8 mouse cellular contexts compared by ENCODE assay signal in genomic region chr5:137738516-137738915, GRCm38 (mm10). TPM values are rescaled to one million over a fixed set of nuclear protein-coding genes. Genes with fewer than 3 reads are reported as not detected.
A peak's percentile ranks its signal among the peaks of the same experiment; 100 is the strongest.
DNase-seq lines count a peak whose midpoint lies in the region; ATAC-seq lines count a peak whose summit lies in the region.

No protein-coding gene starts in this region.

- no peaks in the 10 kb centered on the region for H3K27me3 ChIP-seq in embryonic facial prominence, embryonic 13.5 days
- no peaks in the 10 kb centered on the region for H3K27me3 ChIP-seq in midbrain, embryonic 11.5 days (ENCODE audit: control insufficient read depth, insufficient read depth, low read length)

- no peak for ATAC-seq in embryonic facial prominence, embryonic 13.5 days (ENCODE audit: insufficient number of reproducible peaks, insufficient read depth, low FRiP score, low TSS enrichment, low read depth)
- no peak for ATAC-seq in midbrain, embryonic 11.5 days (ENCODE audit: low FRiP score)
- no peak for ATAC-seq in granulocyte monocyte progenitor cell, adult 5-6 weeks (replicated peaks; ENCODE audit: poor library complexity, severe bottlenecking)

- 0 out of 2 replicates have a peak overlapping the region, but pooled peaks have one; percentile 92 for H3K4me2 ChIP-seq in embryonic facial prominence, embryonic 13.5 days
- H3K4me2 ChIP-seq in midbrain, embryonic 11.5 days, result peak overlapping the region; percentile 94; the same call in 1 of the 2 replicates

- WGBS in embryonic facial prominence, embryonic 13.5 days, result 44% methylated on average over 5 of the region's 5 CpGs
- WGBS in midbrain, embryonic 11.5 days, result 39% methylated on average over 5 of the region's 5 CpGs

- H3K9me3 ChIP-seq in embryonic facial prominence, embryonic 13.5 days, result no peaks in the 10 kb centered on the region
- no peaks in the 10 kb centered on the region for H3K9me3 ChIP-seq in midbrain, embryonic 11.5 days (ENCODE audit: control insufficient read depth, low read length)

- 0 out of 2 replicates have a peak overlapping the region, but pooled peaks have one; percentile 66 for H3K4me3 ChIP-seq in embryonic facial prominence, embryonic 13.5 days
- H3K4me3 ChIP-seq in midbrain, embryonic 11.5 days (ENCODE audit: low read depth, low read length), result no peak overlapping the region

- peak; percentile 37 to 43 for DNase-seq in cerebellum, postnatal 10 days
- DNase-seq in cerebellum, adult 11-12 months, result no peak
- DNase-seq in 3T3-L1 (ENCODE audit: low read depth, low spot score), result peak; percentile 88
- no peak for DNase-seq in midbrain, embryonic 11.5 days (ENCODE audit: low spot score, missing footprints)
- DNase-seq in urinary bladder, postnatal 25 days (ENCODE audit: low spot score), result no peak
- no peak for DNase-seq in B cell, adult 2 months

- peaks cover 52% of the 10 kb centered on the region for H3K4me1 ChIP-seq in embryonic facial prominence, embryonic 13.5 days
- peaks cover 54% of the 10 kb centered on the region for H3K4me1 ChIP-seq in midbrain, embryonic 11.5 days (ENCODE audit: control insufficient read depth, insufficient read depth, low read length)

- peaks cover 47% of the 10 kb centered on the region for H3K36me3 ChIP-seq in embryonic facial prominence, embryonic 13.5 days
- H3K36me3 ChIP-seq in midbrain, embryonic 11.5 days (ENCODE audit: control insufficient read depth, insufficient read depth, low read length), result peaks cover 4% of the 10 kb centered on the region; the same call in 1 of the 2 replicates

- H3K9ac ChIP-seq in embryonic facial prominence, embryonic 13.5 days, result peak overlapping the region; percentile 32; the same call in 1 of the 2 replicates
- peak overlapping the region; percentile 83; the same call in 1 of the 2 replicates for H3K9ac ChIP-seq in midbrain, embryonic 11.5 days (ENCODE audit: low read length)

- H3K27ac ChIP-seq in embryonic facial prominence, embryonic 13.5 days, result no peak overlapping the region
- H3K27ac ChIP-seq in midbrain, embryonic 11.5 days (ENCODE audit: low read depth, low read length), result peak overlapping the region; percentile 45

RNA-seq across cellular contexts. Expression of gene Nyap1, which starts 2.9 kb away (rescaled TPM):
- polyA plus RNA-seq in embryonic facial prominence, embryonic 13.5 days (2015; fragmentation: Nextera tagmentation; extraction: Ambion mirVana), result 3.5 and 4.4 TPM in 2 replicates
- polyA plus RNA-seq in midbrain, embryonic 11.5 days (2014; fragmentation: Nextera tagmentation; extraction: Ambion mirVana), result 4.8 TPM in 2 replicates
- not detected in 2 replicates for total RNA-seq in granulocyte monocyte progenitor cell, adult 5-6 weeks (2014; fragmentation: Nextera tagmentation)
- total RNA-seq in granulocyte monocyte progenitor cell, adult 5-6 weeks (2017), result not detected in 2 replicates

RNA-seq across cellular contexts. Expression of gene Tsc22d4, which starts 7.0 kb away (rescaled TPM):
- 129 and 134 TPM in 2 replicates for polyA plus RNA-seq in embryonic facial prominence, embryonic 13.5 days (2015; fragmentation: Nextera tagmentation; extraction: Ambion mirVana)
- polyA plus RNA-seq in midbrain, embryonic 11.5 days (2014; fragmentation: Nextera tagmentation; extraction: Ambion mirVana), result 47.0 and 62.9 TPM in 2 replicates
- total RNA-seq in granulocyte monocyte progenitor cell, adult 5-6 weeks (2014; fragmentation: Nextera tagmentation), result 71.5 and 78.5 TPM in 2 replicates
- 57.5 and 74.8 TPM in 2 replicates for total RNA-seq in granulocyte monocyte progenitor cell, adult 5-6 weeks (2017)

RNA-seq across cellular contexts. Expression of gene Ppp1r35, which starts 40.1 kb away (rescaled TPM):
- polyA plus RNA-seq in embryonic facial prominence, embryonic 13.5 days (2015; fragmentation: Nextera tagmentation; extraction: Ambion mirVana), result 28.4 and 30.6 TPM in 2 replicates
- 73.3 and 83.1 TPM in 2 replicates for polyA plus RNA-seq in midbrain, embryonic 11.5 days (2014; fragmentation: Nextera tagmentation; extraction: Ambion mirVana)
- 29.4 and 36.7 TPM in 2 replicates for total RNA-seq in granulocyte monocyte progenitor cell, adult 5-6 weeks (2014; fragmentation: Nextera tagmentation)
- total RNA-seq in granulocyte monocyte progenitor cell, adult 5-6 weeks (2017), result 22.9 and 24.1 TPM in 2 replicates

RNA-seq across cellular contexts. Expression of gene Mepce, which starts 48.9 kb away (rescaled TPM):
- 14.2 and 14.7 TPM in 2 replicates for polyA plus RNA-seq in embryonic facial prominence, embryonic 13.5 days (2015; fragmentation: Nextera tagmentation; extraction: Ambion mirVana)
- polyA plus RNA-seq in midbrain, embryonic 11.5 days (2014; fragmentation: Nextera tagmentation; extraction: Ambion mirVana), result 11.4 and 11.5 TPM in 2 replicates
- total RNA-seq in granulocyte monocyte progenitor cell, adult 5-6 weeks (2014; fragmentation: Nextera tagmentation), result 33.9 and 35.2 TPM in 2 replicates
- 14.5 and 48.4 TPM in 2 replicates for total RNA-seq in granulocyte monocyte progenitor cell, adult 5-6 weeks (2017)

RNA-seq across cellular contexts. Expression of gene Zcwpw1, which starts 49.1 kb away (rescaled TPM):
- 36.1 and 39.7 TPM in 2 replicates for polyA plus RNA-seq in embryonic facial prominence, embryonic 13.5 days (2015; fragmentation: Nextera tagmentation; extraction: Ambion mirVana)
- 11.4 and 14.8 TPM in 2 replicates for polyA plus RNA-seq in midbrain, embryonic 11.5 days (2014; fragmentation: Nextera tagmentation; extraction: Ambion mirVana)
- 1.0 and 2.6 TPM in 2 replicates for total RNA-seq in granulocyte monocyte progenitor cell, adult 5-6 weeks (2014; fragmentation: Nextera tagmentation)
- total RNA-seq in granulocyte monocyte progenitor cell, adult 5-6 weeks (2017), result 12.7 and 13.0 TPM in 2 replicates

Comparison
In these comparisons a context has a peak if more than half of its experiments do, and no peak if none do; other contexts are left out.
1. DNase-seq: peak in cerebellum, postnatal 10 days (2 of 2) and 3T3-L1 (single experiment); none in cerebellum, adult 11-12 months (single experiment), midbrain, embryonic 11.5 days (single experiment), urinary bladder, postnatal 25 days (single experiment) and B cell, adult 2 months (0 of 2).